Mouse (Mus musculus): Measurements from ENCODE around the gene Cux2. TPM values are rescaled to one million over a fixed set of nuclear protein-coding genes. Genes with fewer than 3 reads are reported as not detected.

Cux2 gene
- total RNA-seq, 2 experiments from 2014 or later = 18.6 to 20.9 TPM

DNA sequence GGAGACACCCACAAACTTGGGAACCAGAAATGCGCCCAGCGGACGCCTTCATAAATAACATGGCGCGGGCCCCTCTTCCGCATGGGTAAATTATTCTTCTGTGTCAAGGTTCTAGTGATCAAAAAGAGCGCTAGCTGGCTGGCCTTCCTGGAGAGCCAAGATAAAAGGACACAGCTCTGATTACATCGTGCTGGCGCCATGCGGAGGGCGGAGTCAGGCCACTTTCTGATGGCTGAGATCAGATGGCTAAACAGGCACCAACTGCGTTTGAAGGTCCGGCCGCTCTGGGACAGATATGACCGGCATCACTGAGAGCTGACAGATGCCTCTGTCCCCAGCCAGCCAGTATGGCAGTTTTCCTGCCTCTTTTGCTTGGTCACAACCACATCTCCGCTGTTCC, 83.0 kb downstream of the Cux2 start:
- peak; percentile 83 to 86 for DNase-seq

DNA sequence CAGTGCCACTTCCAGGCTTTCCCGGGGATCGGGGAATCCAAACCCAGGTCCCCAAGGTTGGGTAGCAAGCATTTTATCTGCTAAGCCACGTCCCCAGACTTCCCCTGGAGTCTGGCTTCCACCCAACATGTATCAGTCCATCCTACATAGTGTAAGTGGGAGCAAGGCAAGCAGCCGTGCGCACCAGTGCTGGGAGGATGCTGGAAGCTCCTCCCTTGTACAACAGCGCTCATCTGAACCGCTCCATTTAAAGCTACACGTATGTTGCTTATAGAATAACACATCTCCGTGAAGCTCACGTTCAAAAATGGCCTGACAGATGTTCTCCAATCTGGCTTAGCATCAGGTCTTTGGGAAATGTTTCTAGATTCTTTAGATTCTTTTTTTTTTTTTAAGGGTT, 86.9 kb downstream of the Cux2 start:
- DNase-seq = no peak

DNA sequence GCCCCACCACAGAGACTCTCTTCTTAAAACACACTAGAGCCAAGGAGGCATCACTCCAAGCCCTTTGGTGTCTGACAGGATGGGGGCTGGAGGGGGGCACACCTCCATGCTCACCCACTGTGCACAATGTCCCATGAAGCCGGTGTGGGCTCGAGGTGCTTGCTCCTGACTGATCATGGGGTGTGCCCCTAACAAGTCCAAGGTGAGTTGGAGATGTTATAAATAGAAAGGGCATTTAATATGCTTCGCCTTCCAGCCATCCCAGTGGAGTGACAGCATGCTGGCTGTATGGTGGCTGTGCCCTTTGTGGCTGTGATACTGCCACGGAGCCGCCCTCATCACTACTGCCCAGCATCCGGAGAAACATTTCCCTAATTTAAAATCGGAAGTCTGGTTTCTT, 87.5 kb downstream of the Cux2 start:
- no peak for DNase-seq

DNA sequence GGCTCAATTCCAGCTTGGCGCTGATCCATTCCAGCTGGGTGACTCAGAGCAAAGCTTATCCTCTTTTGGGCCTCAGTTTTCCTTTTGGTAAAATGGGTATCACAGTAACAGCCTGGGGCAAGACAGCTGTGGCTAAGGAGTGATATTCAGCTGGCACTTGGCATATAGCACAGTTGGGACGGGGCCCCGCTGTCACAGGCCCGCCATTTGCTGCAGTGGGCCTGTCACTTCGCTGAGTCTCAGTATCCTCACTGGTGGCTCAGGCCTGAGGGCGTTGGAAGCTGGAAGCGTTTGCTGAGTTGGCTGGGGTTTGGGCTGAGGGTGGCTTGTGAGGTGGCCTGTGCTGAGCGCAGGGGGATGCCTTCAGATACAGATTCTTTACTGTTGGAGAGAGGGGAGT, 88.6 kb downstream of the Cux2 start:
- no peak for DNase-seq

DNA sequence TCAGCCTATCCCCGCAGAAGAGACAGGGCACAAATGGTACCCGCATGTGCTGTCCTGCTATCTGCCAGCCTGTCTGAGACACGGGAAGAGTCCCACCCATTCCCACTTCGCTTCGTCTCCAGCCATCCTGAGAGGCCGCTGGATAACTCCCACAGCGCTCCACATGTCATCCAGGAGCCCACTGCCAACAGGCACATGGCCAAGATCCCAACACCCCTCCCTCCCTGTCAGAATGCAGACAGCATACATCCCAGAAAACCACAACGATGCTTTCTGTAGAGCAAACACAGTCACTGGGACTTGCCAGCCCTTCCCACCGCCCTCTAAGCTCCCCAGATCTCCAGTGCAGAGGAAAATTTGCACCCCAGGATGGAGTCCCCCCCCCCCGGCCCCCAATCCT, 90.2 kb downstream of the Cux2 start:
- no peak for DNase-seq

DNA sequence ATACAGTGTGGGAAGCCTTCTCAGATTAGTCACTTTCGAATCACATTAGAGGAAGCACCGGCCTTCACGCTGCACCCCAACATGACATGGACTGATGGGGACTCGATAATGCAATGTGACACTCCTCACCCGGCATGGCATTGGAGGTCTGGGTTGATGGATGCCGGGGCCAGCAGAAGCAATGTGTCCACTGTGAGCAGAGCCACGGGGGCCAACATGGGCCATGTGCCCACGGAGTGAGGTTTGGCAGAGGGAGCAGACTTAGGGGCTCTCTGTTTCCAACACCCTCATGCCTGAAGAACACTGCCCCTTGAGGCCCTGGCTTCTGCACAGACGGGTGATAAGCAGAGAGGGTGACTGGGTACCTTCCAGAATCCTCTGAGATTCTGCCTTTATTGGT, 91.4 kb downstream of the Cux2 start:
- no peak for DNase-seq

DNA sequence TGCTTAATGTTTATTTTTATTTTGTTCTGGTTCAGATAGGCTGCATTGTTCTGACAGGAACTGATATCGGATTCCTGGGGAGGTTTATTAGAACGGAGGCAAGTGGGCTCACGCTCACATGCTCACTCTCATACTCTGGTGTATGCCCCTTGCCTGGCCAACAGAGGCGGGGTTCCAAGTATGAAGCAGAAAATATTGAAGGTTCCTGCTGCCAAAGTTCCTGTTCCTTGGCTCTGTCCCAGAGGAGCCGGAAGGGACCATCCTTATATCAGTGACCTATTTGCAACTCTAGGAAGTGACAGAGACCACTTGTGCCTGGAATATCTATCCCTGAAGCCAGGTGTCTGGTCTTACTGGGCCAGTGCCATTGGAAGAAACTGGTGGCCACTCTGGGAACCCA, 94.1 kb downstream of the Cux2 start:
- DNase-seq = no peak

DNA sequence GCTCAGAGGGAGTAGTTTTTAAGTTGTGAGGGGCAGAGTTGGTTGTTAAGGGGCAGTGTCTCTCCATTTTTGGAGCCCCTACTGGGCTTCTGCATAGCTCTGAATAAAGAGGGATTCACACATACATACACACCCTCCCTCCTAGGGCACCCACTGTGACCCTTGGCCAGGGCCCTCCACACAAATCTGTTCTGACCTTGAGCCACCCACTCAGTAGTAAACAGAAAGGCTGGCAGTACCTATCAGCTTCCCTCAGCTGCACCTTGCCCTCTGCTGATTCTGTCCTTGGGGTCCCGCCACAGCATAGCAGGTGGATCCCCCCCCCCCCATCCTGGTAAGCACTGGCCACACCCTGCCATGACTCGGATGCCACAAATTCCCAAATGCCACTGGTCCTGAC, 99.7 kb downstream of the Cux2 start:
- DNase-seq = no peak

DNA sequence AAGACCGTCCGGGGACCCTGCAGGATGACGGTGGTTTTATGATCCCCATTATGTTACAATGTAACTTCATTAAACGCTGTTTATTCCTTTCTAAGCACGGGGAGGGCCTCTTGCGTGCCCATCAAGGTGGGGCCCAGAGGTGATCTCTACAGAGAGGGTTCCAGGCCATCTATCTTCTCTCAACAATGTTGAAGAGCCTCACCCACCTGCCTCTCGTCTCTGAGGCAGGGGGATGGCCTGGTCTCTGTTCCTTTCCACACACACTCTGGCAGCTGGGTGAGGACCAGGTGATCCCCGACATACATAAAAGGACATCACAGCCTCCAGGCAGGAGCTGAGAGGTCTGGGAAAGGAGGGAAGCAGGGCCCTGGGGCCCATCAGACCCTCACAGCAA, 100.9 kb downstream of the Cux2 start:
- DNase-seq = no peak

DNA sequence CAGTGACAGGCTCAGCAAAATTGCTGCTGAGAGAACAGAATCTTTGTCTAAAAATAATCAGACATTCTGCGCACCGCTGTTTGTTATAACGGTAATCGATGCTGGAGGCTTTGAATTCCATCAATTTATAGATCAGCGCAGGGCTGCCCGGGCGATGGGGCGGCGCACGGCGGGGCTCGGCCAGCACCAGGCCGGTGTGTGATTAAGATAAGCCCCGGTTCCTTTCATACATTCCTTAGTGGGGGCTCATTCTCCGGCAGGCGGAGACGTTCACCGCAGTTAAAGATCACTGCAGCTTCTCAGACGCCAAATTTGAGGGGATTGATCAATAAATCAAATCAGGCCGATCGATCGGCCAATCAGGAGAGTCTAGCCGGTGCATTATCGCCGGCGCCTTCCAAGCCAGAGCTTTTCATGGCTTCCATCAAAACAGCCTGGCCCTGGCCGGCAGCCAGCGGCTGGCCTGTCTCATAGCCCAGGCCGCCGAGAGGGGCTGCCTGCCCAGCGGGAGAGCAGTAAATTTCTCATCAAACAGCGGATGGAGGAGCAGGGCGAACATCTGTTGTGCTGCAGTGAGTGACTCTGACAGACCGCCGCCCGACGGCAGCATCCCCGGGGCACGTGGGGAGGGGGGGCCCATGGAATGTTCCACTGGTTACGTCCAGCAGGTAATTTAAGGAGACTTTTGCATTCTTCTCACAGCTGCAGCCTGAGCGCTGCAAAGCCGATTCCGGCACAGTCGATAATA, 101.4 kb downstream of the Cux2 start:
- DNase-seq = peak; percentile 73 to 84

DNA sequence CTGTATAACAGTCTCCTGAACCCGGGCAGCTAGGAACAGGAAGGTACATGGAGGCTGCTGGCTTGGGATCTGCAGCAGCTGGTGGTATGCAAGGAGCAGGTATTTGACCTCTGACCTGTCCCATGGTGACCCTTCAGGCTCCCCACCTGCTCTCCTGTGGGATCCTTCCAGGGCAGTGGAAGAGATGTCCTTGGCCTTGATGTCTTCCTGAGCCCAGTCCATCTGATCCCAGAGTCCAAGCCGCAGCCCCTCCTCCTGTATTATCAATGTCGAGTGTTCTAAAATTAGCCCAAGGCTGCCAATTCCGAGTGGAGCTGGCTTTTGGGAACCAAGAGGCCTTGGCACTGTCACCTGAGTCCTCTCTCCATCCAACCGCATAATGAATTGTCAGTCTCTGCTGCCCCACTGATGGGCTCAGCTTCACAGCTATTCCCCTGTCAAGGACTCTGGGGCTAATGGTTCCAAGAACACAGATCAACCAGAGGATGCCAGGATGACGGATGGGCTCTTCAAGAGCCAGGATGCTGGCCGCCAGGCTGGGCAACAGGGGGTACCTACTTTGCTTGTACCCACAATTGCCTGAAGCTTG, 103.2 kb downstream of the Cux2 start:
- DNase-seq = peak; percentile 51 to 71

DNA sequence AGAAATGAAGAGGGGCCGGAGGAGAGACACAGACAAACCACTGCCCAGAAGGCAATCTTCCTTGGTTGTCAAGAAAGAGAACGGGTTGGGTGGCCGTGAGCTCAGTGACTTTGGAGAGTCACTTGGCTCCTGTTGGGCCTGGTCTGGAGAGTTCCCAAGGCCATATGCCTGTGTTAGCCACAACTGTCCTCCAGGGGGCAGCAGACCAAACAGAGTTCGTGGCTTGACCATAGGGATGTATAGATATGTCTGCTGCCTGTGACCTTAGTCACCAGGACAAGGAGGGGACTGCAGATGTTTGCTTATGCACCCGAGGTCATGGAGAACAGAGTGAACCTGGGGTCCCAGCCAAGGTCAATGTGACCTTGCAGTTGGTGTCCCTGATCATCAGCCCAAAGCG, 104.1 kb downstream of the Cux2 start:
- peak; percentile 77 to 78 for DNase-seq

DNA sequence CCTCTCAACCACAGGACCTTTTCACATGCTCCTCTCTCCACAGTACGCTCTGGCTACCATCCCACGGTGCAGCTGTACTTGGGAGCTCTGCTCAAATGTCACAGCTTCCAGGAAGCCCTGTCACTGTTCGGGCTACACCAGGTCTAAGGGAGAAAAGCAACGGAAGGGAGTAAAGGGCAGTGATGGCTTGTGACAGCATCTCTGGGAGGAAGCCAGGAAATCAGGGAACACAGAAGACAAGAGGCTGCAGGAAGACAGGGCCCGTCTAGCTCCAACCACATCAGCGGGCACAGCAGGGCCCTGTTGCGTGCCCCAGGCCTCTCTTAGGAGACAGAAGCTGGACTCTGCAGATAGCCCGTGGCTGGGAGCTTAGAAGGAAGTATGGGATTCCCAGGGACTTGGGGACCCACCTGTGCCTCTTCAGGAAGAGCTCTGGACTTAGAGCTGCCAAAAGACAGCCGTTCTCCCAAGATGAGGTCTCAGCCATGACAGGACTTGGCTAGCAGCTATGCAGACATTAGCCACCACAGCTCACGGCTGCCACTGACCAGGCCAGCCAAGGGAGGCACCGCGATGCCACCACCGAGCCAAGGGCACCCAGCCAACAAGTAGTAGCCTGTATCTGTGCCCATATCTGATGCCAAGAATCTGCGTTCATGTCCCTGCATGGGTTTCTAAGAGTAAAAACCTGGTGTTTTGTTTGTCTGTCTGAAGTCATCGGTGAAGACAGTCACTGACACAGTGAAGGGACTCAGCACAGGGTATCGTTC, 105.7 kb downstream of the Cux2 start:
- DNase-seq = peak; percentile 37 to 65

DNA sequence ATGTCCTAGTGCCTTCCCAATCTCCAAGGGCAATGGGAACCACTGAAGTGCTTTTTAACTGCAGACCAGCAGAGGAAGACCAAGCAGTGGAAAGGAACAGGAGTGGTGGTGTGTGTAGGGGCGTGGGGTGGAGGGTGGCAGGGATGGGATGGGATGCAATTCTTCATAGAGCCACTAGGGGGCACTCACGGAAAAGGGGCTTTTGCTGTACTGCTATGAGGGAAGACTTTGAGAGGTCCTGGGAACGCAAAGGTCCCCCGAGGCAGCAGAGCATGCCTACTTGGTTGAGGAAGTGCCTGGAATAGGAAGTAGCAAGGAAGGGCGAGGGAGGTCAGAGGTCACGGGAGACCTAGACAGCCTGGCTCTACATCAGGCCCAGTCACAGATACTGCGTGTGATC, 106.4 kb downstream of the Cux2 start:
- no peak for DNase-seq

DNA sequence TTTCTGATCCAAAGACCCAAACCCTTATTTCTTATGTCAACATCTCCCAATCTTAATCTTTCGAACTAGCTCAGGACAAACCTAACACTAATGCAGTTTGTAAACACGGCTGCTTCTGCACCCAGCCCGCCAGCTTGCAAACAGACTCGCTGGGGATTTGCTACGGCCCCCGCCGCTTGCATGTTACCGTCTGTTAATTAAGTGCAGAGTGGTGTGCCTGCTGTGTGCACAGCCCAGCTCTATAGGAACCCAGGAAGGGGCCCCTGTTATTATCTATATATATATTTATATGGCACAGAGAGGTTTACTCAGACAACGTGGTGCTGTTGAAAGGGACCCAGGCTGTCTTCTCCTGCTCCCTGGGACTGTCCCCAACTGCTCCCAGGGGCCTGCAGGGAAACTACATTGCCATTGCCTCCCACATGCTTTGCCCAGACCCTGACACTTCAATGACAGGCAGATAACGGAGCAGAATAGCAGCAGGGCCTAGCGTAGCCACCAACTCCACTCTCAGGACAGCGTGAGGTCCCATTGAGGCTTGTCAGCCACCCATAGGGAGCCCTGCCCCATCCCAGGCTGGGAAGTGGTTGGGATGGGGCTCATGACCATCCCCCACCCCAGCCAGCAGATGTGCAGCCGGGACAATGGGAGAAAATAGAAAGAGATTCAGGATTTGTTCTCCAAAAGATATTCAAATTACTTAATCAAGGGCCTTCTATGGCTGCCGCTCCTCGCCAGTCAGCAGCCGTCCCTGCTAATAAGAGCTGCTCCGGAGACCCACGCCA, 111.6 kb downstream of the Cux2 start:
- DNase-seq = no peak

DNA sequence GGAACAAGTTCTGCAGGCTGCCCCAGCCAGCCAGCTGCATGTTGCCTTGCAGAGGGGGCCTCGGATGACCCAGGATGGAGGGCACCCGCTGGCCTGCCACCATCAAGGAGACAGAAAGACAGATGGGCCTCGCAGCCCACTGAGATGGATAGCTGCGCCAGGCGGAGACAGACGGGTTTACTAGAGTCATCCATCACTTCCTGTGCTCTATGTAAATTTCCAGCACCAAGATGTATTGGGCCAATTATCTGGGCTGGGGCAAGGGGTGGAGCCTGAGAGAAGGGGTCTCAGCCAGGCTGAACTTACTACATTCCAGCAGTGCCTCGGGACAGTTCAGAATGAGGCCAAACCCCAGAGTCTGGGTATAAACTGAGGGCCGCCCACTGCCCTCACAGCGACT, 119.6 kb downstream of the Cux2 start:
- no peak for DNase-seq

DNA sequence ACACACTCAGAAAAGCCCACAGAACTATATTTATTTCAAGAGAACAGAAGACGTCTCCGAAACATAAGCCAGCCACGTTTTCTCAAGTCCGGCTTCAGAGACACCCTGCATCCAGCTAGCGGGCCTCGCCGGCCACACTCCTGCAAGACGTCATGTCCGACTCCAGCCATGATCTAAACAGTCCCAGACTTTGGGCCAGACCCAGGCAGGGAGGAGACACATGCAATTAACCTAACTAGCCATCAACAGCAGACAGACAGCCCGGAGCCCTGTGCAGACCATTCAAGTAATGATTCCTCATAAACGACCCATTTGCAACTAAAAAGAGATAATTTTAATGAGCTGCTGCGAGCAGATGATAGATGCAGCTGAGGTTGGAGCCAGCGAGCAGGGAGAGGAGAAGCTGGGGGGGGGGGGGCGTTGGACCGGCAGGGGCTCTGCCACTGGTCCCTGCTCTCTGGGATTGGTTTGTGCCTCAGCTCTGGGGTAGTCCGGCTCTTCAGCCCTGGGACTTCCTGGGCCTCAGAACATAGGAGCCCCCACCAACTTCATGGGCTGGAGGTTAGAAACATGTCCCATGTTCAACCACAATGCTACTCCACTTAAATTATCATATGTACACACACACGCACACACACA, 121.4 kb downstream of the Cux2 start:
- DNase-seq = no peak

DNA sequence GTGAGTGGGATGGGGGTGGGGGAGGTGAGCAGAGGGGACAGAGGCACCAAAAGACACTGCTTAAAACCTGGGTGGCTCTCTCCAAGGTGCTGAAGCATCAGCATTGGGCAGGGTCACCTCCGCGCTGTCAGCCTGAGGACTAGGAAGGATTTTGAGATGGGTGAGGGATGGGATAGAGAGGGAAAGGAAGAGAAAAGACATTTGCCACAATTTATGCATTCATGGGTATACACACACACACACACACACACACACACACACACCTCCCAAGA, 123.4 kb downstream of the Cux2 start:
- DNase-seq = peak in 1 of 2 experiments; percentile 40

DNA sequence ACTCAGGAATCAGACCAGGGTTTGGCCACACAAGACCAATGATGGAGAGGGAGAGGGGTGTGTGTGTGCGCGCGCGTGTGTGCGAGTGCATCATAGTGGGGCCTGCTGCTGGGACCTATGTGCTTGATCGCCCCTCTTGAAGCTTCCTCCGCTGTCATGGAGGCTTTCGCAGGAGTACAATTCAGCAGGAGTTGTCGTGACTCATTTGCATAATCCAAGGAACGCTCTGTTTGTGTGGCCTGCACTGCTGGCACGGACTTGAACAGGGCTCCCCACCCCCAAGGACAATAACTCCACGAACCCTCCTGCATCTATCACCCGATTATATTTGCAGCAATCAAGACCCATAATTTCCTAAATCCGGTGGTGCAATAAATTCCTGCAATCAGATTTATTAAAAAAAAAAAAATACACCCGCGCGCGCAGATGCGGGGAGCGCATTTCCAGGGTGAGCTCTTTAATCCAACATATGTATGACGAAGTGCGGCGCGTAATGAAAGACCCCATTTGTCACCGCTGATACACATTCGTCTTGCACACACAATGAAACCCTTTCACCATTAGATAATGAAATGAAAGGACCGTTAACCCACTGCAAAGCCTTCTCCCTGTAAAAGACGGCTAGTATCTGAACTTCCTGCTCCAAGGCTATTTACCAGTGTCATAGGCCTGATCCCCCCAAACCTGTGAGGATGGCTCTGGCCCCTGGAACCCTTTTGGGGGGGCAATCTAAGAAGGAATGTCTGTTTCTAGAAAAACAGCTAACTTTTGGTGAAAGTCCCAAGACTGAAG, 124.0 kb downstream of the Cux2 start:
- DNase-seq = no peak

DNA sequence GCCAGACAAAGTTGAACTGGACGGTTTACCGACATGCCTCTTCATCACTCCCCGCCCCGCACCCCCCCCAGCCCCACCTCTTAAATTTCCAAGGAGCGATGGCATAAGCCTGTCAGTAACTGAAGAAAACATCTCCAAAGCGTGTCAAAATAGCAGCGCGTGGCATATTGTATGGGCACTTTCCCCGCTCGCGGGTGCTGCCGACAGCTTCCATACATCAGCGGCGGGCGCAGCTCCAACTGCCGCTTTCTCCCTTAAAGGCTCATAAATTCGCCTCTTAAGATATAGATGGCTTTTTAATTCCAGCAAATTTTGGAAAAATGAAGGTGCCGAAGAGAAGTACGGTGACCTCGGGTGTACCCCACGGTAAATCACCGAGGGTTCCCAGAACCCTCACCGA, 124.6 kb downstream of the Cux2 start:
- DNase-seq = no peak

DNA sequence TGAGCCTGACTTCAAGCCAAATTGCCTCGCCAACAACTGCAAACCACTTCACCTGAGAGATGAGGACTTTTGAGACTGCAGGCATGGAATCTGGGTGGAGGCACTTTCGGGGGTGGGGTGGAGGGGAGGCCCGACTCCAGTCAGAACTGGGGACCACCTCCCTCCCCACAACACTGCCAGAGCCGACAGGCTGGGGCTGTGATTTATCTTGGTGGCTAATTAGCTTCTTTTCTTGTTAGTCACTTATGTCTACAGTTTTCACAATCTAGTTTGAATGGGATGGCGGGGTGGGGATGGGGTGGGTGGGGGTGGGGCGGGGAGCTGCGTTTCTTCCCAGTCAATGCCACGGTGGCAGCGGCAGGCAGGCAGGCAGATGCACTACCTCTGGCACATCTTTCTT, 125.5 kb downstream of the Cux2 start:
- no peak for DNase-seq

All from adrenal gland, postnatal 36 days (tissue).